Mouse (Mus musculus) MEL (cell line): ENCODE results near the gene Gatb. TPM values are rescaled to one million over a fixed set of nuclear protein-coding genes. Genes with fewer than 3 reads are reported as not detected.

Experiments used
- DNase-seq: peaks from one replicate; pipeline ENCODE4 v3.0.0; 2011; ENCODE audit warnings: low read depth, low spot score
- H3K27ac ChIP-seq: 2 replicates; pipeline ENCODE4 v1.5.1; 2012; ENCODE audit warnings: low read depth, mild to moderate bottlenecking, control low read depth, low read length, moderate library complexity; ENCODE audit not compliant: control insufficient read depth
- H3K27me3 ChIP-seq, 2 experiments: fragments of 150-350 bp in 1 of 2; sonication (generic) in 1 of 2; 2 replicates each; pipeline ENCODE4 v1.6.1; 2012; ENCODE audit warnings: low read length in 2 of 2, mild to moderate bottlenecking in 2 of 2, improper control_type of control experiment in 1 of 2, moderate library complexity in 1 of 2; ENCODE audit not compliant: insufficient read depth in 2 of 2, control insufficient read depth in 1 of 2
- H3K36me3 ChIP-seq, 2 experiments: 2 replicates each; pipeline ENCODE4 v1.6.1; 2012 to 2014; ENCODE audit warnings: low read length in 2 of 2, improper control_type of control experiment in 1 of 2, inconsistent platforms in 1 of 2, mild to moderate bottlenecking in 1 of 2; ENCODE audit not compliant: insufficient read depth in 2 of 2, control insufficient read depth in 1 of 2
- H3K4me1 ChIP-seq, 2 experiments: fragments of 150-350 bp in 1 of 2; sonication (generic) in 1 of 2; 2 replicates each; pipeline ENCODE4 v1.6.1; 2012; ENCODE audit warnings: low read length in 2 of 2, improper control_type of control experiment in 1 of 2, mild to moderate bottlenecking in 1 of 2; ENCODE audit not compliant: insufficient read depth in 2 of 2, control insufficient read depth in 1 of 2
- H3K4me3 ChIP-seq, 2 experiments: fragments of 150-350 bp in 1 of 2; sonication (generic) in 1 of 2; 2 replicates each; pipeline ENCODE4 v1.5.1; 2012; ENCODE audit warnings: low read depth in 2 of 2, low read length in 2 of 2, mild to moderate bottlenecking in 2 of 2, moderate library complexity in 2 of 2, control low read depth in 1 of 2, improper control_type of control experiment in 1 of 2; ENCODE audit not compliant: control insufficient read depth in 1 of 2, insufficient read depth in 1 of 2
- H3K79me2 ChIP-seq: 2 replicates; pipeline ENCODE4 v1.6.1; 2012; ENCODE audit warnings: mild to moderate bottlenecking, low read length, moderate library complexity; ENCODE audit not compliant: control insufficient read depth, poor library complexity, insufficient read depth
- H3K9ac ChIP-seq: 2 replicates; pipeline ENCODE4 v1.6.1; 2012; ENCODE audit warnings: low read depth, mild to moderate bottlenecking, control low read depth, low read length, moderate library complexity; ENCODE audit not compliant: control insufficient read depth, poor library complexity, severe bottlenecking
- H3K9me3 ChIP-seq: fragments of 150-350 bp; sonication (generic); replicated peaks from 2 replicates; pipeline ENCODE4 v1.6.1; 2012; ENCODE audit warnings: mild to moderate bottlenecking, low read length, improper control_type of control experiment, moderate library complexity; ENCODE audit not compliant: insufficient read depth
- BHLHE40 ChIP-seq: IDR thresholded peaks from 2 replicates; pipeline ENCODE4 v1.6.1; 2012; ENCODE audit warnings: low read depth, mild to moderate bottlenecking, inconsistent platforms, low read length, improper control_type of control experiment, borderline replicate concordance
- CHD1 ChIP-seq: IDR thresholded peaks from 2 replicates; pipeline ENCODE4 v1.6.1; 2012; ENCODE audit warnings: low read depth, mild to moderate bottlenecking, inconsistent platforms, low read length, improper control_type of control experiment
- CTCF ChIP-seq, 3 experiments: IDR thresholded peaks in 2 of 3; conservative IDR thresholded peaks in 1 of 3; 2 replicates each; pipeline ENCODE4 v1.5.1; 2011 to 2012; ENCODE audit warnings: low read length in 3 of 3, low read depth in 2 of 3, mild to moderate bottlenecking in 2 of 3, improper control_type of control experiment in 1 of 3, inconsistent platforms in 1 of 3, mixed read lengths in 1 of 3, moderate library complexity in 1 of 3; ENCODE audit not compliant: control insufficient read depth in 1 of 3, insufficient read depth in 1 of 3, poor library complexity in 1 of 3, severe bottlenecking in 1 of 3
- EP300 ChIP-seq, 2 experiments: IDR thresholded peaks; 2 replicates each; pipeline ENCODE4 v1.6.1; 2011; ENCODE audit warnings: improper control_type of control experiment in 2 of 2, low read length in 2 of 2, low read depth in 1 of 2, mild to moderate bottlenecking in 1 of 2
- ETS1 ChIP-seq: IDR thresholded peaks from 2 replicates; pipeline ENCODE4 v1.6.1; 2012; ENCODE audit warnings: low read depth, mild to moderate bottlenecking, inconsistent platforms, low read length, improper control_type of control experiment, moderate library complexity
- GABPA ChIP-seq: IDR thresholded peaks from 2 replicates; pipeline ENCODE4 v1.6.1; 2012; ENCODE audit warnings: low read depth, mild to moderate bottlenecking, inconsistent platforms, low read length, improper control_type of control experiment, moderate library complexity
- JUND ChIP-seq: IDR thresholded peaks from 2 replicates; pipeline ENCODE4 v1.6.1; 2011; ENCODE audit warnings: low read depth, mild to moderate bottlenecking, improper control_type of control experiment, low read length
- KAT2A ChIP-seq: conservative IDR thresholded peaks from 2 replicates; pipeline ENCODE4 v1.6.1; 2012; ENCODE audit warnings: low read depth, low read length, improper control_type of control experiment, inconsistent platforms
- MAFK ChIP-seq: IDR thresholded peaks from 2 replicates; pipeline ENCODE4 v1.6.1; 2011; ENCODE audit warnings: low read depth, mild to moderate bottlenecking, low read length, improper control_type of control experiment, borderline replicate concordance
- MAX ChIP-seq: IDR thresholded peaks from 2 replicates; pipeline ENCODE4 v1.6.1; 2011; ENCODE audit warnings: low read length, improper control_type of control experiment
- MAZ ChIP-seq: IDR thresholded peaks from 2 replicates; pipeline ENCODE4 v1.6.1; 2012; ENCODE audit warnings: low read depth, mild to moderate bottlenecking, inconsistent platforms, low read length, improper control_type of control experiment
- MYC ChIP-seq: IDR thresholded peaks from 2 replicates; pipeline ENCODE4 v1.6.1; 2011; ENCODE audit warnings: low read depth, mild to moderate bottlenecking, low read length, improper control_type of control experiment, moderate library complexity
- NELFE ChIP-seq: IDR thresholded peaks from 2 replicates; pipeline ENCODE4 v1.6.1; 2011; ENCODE audit warnings: low read depth, low read length, improper control_type of control experiment
- NRF1 ChIP-seq: IDR thresholded peaks from 2 replicates; pipeline ENCODE4 v1.6.1; 2014; ENCODE audit warnings: low read depth, mild to moderate bottlenecking, inconsistent platforms, low read length, improper control_type of control experiment, moderate library complexity; ENCODE audit not compliant: poor library complexity, insufficient read depth, severe bottlenecking
- POLR2AphosphoS2 ChIP-seq: IDR thresholded peaks from 2 replicates; pipeline ENCODE4 v1.6.1; 2011; ENCODE audit warnings: low read length, improper control_type of control experiment
- POLR2AphosphoS5 ChIP-seq: IDR thresholded peaks from 2 replicates; pipeline ENCODE4 v1.6.1; 2012; ENCODE audit warnings: low read depth, borderline replicate concordance, mild to moderate bottlenecking, inconsistent platforms, low read length, moderate library complexity, mixed read lengths
- RAD21 ChIP-seq: IDR thresholded peaks from 2 replicates; pipeline ENCODE4 v1.6.1; 2011; ENCODE audit warnings: mild to moderate bottlenecking, low read depth, low read length, improper control_type of control experiment
- RCOR1 ChIP-seq: IDR thresholded peaks from 2 replicates; pipeline ENCODE4 v1.6.1; 2012; ENCODE audit warnings: low read depth, mild to moderate bottlenecking, inconsistent platforms, low read length, improper control_type of control experiment
- SIN3A ChIP-seq: IDR thresholded peaks from 2 replicates; pipeline ENCODE4 v1.6.1; 2012; ENCODE audit warnings: low read length, improper control_type of control experiment, inconsistent platforms
- SMC3 ChIP-seq: IDR thresholded peaks from 2 replicates; pipeline ENCODE4 v1.6.1; 2011; ENCODE audit warnings: low read depth, low read length, improper control_type of control experiment
- TAL1 ChIP-seq: IDR thresholded peaks from 2 replicates; pipeline ENCODE4 v1.6.1; 2012; ENCODE audit warnings: mild to moderate bottlenecking, inconsistent platforms, low read length, moderate library complexity, mixed read lengths
- TBP ChIP-seq: IDR thresholded peaks from 2 replicates; pipeline ENCODE4 v1.8.0; 2011; ENCODE audit warnings: low read depth, low read length, improper control_type of control experiment
- TCF12 ChIP-seq: IDR thresholded peaks from 2 replicates; pipeline ENCODE4 v1.6.1; 2014; ENCODE audit warnings: low read depth, mild to moderate bottlenecking, inconsistent platforms, low read length, improper control_type of control experiment, moderate library complexity
- UBTF ChIP-seq: IDR thresholded peaks from 2 replicates; pipeline ENCODE4 v1.6.1; 2012; ENCODE audit warnings: low read depth, mild to moderate bottlenecking, inconsistent platforms, low read length, improper control_type of control experiment, moderate library complexity, borderline replicate concordance; ENCODE audit not compliant: insufficient read depth
- USF1 ChIP-seq: IDR thresholded peaks from 2 replicates; pipeline ENCODE4 v1.6.1; 2014; ENCODE audit warnings: low read depth, mild to moderate bottlenecking, inconsistent platforms, low read length, improper control_type of control experiment, moderate library complexity
- USF2 ChIP-seq, 2 experiments: IDR thresholded peaks; 2 replicates each; pipeline ENCODE4 v1.6.1; 2011 to 2012; ENCODE audit warnings: improper control_type of control experiment in 2 of 2, low read length in 2 of 2, borderline replicate concordance in 1 of 2, inconsistent platforms in 1 of 2, low read depth in 1 of 2, mild to moderate bottlenecking in 1 of 2; ENCODE audit not compliant: insufficient read depth in 1 of 2
- ZC3H11A ChIP-seq: IDR thresholded peaks from 2 replicates; pipeline ENCODE4 v1.6.1; 2012; ENCODE audit warnings: low read depth, mild to moderate bottlenecking, inconsistent platforms, low read length, improper control_type of control experiment
- ZKSCAN1 ChIP-seq: IDR thresholded peaks from 2 replicates; pipeline ENCODE4 v1.6.1; 2012; ENCODE audit warnings: low read depth, mild to moderate bottlenecking, inconsistent platforms, low read length, improper control_type of control experiment, moderate library complexity
- polyA plus RNA-seq, 2 experiments: library from polyadenylated mRNA; stranded (reverse) in 1 of 2; unstranded in 1 of 2; fragments of >175 nt in 1 of 2; fragments of >200 nt in 1 of 2; gene quantifications; 2 replicates each; pipeline versions ENCODE4 v1.2.1 to v1.2.4; 2012; ENCODE audit warnings: low replicate concordance in 2 of 2, low read depth in 1 of 2; ENCODE audit not compliant: insufficient read length in 2 of 2, insufficient read depth in 1 of 2, missing spikeins in 1 of 2
- total RNA-seq: library from RNA; depleted of rRNA; stranded (reverse); fragments of 300-350 nt; gene quantifications from 2 replicates; pipeline ENCODE4 v1.2.3, GENCODE M21; 2012

Gene Gatb
- total and polyA plus RNA-seq, 3 experiments, result 9.1 to 16.8 TPM; not detected in 1

DNA sequence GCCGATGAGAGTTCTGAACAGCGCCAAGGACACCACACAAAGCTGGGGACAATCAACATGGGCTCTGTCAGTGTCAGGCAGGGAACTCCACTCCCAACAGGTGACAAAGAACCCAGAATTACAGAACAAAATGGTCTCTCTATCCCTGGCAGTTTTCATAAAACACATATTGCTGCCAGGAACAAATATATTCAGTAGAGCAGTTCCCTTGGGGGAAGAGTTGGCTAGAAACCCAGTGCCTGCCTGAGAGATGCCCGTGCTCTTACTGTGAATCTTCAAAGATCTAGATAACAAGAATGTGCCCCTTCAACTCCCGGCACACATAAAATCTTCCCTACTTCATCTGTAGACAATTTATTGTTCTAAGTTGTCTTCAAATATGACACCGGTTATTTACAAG is 109.7 kb downstream of the Gatb start:
- Histone ChIP-seq H3K4me1 (no peaks in the 10 kb centered on the region), H3K27me3 (peaks cover 0 to 2% of the 10 kb centered on the region in 2 experiments; a peak in 1 of 4 replicates), H3K4me3 (no peak overlapping the region; a peak in 1 of 4 replicates), H3K9me3 (no peaks in the 10 kb centered on the region), H3K36me3 (no peaks in the 10 kb centered on the region), H3K9ac (no peak overlapping the region), H3K27ac (no peak overlapping the region), H3K79me2 (no peaks in the 10 kb centered on the region)
- no peak for DNase-seq
- TF ChIP-seq KAT2A (no peak), JUND (no peak), TBP (no peak), EP300 (IDR thresholded peaks at IDR 0.05; ENCODE audit: low read depth in 1 of 2, low read length in 2 of 2) (no peak), CTCF (IDR thresholded peaks at IDR 0.05 in 2 of 3, conservative IDR thresholded peaks at IDR 0.05 in 1 of 3; ENCODE audit: control insufficient read depth in 1 of 3, insufficient read depth in 1 of 3, low read depth in 2 of 3, low read length in 3 of 3, poor library complexity in 1 of 3, severe bottlenecking in 1 of 3) (no peak), USF1 (no peak), POLR2AphosphoS5 (no peak), MAZ (no peak), RCOR1 (no peak), POLR2AphosphoS2 (no peak), TAL1 (no peak), ZC3H11A (no peak), RAD21 (no peak), SIN3A (no peak), NELFE (no peak), MAFK (no peak), MAX (no peak), NRF1 (no peak)

GRCm38 (mm10) chr3:85685271-85685670 is 111.4 kb downstream of the Gatb start:
- DNase-seq, result no peak
- Histone ChIP-seq H3K9ac (no peak overlapping the region), H3K9me3 (no peaks in the 10 kb centered on the region), H3K27ac (no peak overlapping the region), H3K27me3 (peaks cover 0 to 2% of the 10 kb centered on the region in 2 experiments; a peak in 2 of 4 replicates), H3K4me3 (no peak overlapping the region), H3K4me1 (no peaks in the 10 kb centered on the region), H3K79me2 (no peaks in the 10 kb centered on the region), H3K36me3 (no peaks in the 10 kb centered on the region)
- TF ChIP-seq BHLHE40, result no peak
- TF ChIP-seq TCF12, result no peak
- TF ChIP-seq CTCF (IDR thresholded peaks at IDR 0.05 in 2 of 3, conservative IDR thresholded peaks at IDR 0.05 in 1 of 3; ENCODE audit: control insufficient read depth in 1 of 3, insufficient read depth in 1 of 3, low read depth in 2 of 3, low read length in 3 of 3, poor library complexity in 1 of 3, severe bottlenecking in 1 of 3), result no peak
- no peak for TF ChIP-seq POLR2AphosphoS2
- no peak for TF ChIP-seq JUND
- TF ChIP-seq UBTF, result no peak
- TF ChIP-seq GABPA, result no peak
- no peak for TF ChIP-seq RAD21
- TF ChIP-seq KAT2A, result no peak
- no peak for TF ChIP-seq ZKSCAN1
- TF ChIP-seq ETS1, result no peak
- no peak for TF ChIP-seq MYC
- no peak for TF ChIP-seq POLR2AphosphoS5
- TF ChIP-seq CHD1, result no peak
- no peak for TF ChIP-seq USF2 (IDR thresholded peaks at IDR 0.05; ENCODE audit: borderline replicate concordance in 1 of 2, insufficient read depth in 1 of 2, low read depth in 1 of 2, low read length in 2 of 2)
- no peak for TF ChIP-seq SMC3
